Mouse (Mus musculus): ENCODE measurements at regions not wholly inside any gene's neighbourhood (a gene's known extent, or its start where the extent isn't known, plus 50 kb on each side); places are given as distances from the start of the nearest gene placed in this dataset.
A peak's percentile ranks its signal among the peaks of the same experiment; 100 is the strongest.

DNA sequence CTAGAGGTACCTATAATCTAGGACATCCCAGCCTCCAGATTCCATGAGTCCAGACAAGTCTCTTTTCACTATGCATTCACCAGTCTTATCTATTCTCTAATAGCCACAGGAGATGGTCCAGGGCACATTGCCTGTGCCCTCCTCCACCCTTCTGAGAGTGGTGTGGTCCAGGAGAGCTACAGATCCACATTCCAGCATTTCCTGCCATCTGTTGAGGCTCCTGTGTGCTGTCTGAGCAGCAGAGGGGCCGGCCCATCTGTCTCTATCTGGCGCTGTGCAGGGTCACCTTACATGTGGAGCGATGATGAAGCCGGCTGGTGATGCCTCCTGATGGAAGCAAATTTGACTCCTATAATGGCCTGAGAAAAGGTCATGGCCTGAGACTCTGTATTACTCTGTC is 263.9 kb upstream of the Rpl38 start:
- TF ChIP-seq CTCF (conservative IDR thresholded peaks at IDR 0.05; ENCODE audit: insufficient read depth, insufficient read length, low read depth, low read length) (no peak), POLR2A (IDR thresholded peaks at IDR 0.05; ENCODE audit: low read depth, low read length) (no peak)
- no peak for DNase-seq
- Histone ChIP-seq H3K4me3 (ENCODE audit: insufficient read depth, low read depth, low read length) (no peak overlapping the region), H3K27ac (ENCODE audit: insufficient read depth, low read depth, low read length) (no peak overlapping the region), H3K4me1 (ENCODE audit: control insufficient read depth, insufficient read depth, low read length) (no peaks in the 10 kb centered on the region), H3K36me3 (ENCODE audit: control insufficient read depth, insufficient read depth, low read length) (no peaks in the 10 kb centered on the region), H3K27me3 (replicated peaks; ENCODE audit: control insufficient read depth, insufficient read depth, low read length) (no peaks in the 10 kb centered on the region; the same call in 1 of the 2 replicates)
- WGBS = 33% methylated on average over 4 of the region's 4 CpGs

DNA sequence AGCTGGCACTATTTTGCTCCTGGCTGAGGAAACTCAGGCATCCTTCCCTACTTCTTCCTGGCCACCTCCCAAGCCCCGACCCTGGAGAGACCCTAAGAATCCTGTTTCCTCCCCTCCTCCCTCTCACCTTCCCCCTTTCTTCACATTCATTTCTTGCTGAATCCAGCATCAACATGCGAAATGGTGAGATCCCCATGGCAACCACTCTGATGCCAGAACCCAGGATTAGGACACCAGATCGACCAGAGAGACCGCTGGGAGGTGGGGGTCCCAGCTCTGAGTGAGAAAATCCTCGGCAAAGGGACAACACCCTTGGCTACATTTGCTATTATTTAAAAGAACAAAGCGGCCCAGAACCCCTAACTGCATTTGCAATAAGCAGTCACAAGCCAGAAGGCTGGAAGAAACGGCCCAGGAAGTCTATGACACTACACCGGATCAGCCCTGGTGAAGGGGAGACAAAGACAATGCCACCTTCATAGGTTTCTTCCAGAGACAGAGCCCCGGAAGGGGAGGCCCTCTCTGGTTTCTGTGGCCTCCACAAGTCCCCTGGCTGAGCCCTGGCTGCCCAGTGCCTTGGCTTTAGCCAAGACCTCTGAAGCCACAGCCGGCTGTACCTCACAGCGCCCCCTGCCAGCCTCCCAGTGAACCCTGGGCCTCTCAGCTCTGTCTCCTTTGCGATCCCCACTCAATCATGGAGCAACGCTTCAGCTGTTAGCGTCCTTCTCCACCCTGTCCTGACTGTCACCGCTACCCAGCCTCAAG is 265.6 kb upstream of the Rpl38 start:
- Histone ChIP-seq H3K27me3 (replicated peaks; ENCODE audit: control insufficient read depth, insufficient read depth, low read length) (no peaks in the 10 kb centered on the region), H3K4me1 (ENCODE audit: control insufficient read depth, insufficient read depth, low read length) (no peaks in the 10 kb centered on the region), H3K4me3 (ENCODE audit: insufficient read depth, low read depth, low read length) (no peak overlapping the region), H3K36me3 (ENCODE audit: control insufficient read depth, insufficient read depth, low read length) (no peaks in the 10 kb centered on the region), H3K27ac (ENCODE audit: insufficient read depth, low read depth, low read length) (no peak overlapping the region)
- TF ChIP-seq POLR2A (IDR thresholded peaks at IDR 0.05; ENCODE audit: low read depth, low read length) (no peak), CTCF (conservative IDR thresholded peaks at IDR 0.05; ENCODE audit: insufficient read depth, insufficient read length, low read depth, low read length) (no peak)
- 56% methylated on average over 15 of the region's 15 CpGs for WGBS
- no peak for DNase-seq

DNA sequence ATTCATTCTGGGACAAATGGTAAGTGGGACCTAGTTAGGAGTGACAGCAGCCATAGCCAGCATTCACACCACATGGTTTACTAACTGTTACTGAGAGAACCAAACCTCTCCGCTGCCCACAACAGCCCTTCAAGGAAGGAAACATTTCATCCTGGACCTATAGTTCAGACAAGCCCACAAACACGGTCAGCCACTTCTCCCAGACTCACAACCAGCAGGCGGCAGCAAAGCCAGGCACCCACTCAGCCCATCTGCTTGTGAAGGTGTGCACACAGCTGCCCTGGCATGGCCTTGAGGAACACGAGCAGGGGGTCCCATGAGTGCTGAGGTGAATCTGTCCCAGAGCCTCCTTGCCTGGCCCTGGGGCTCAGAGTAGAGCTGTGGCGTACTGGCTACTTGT is 267.6 kb upstream of the Rpl38 start:
- DNase-seq = no peak
- no peaks in the 10 kb centered on the region for H3K27me3 ChIP-seq (replicated peaks; ENCODE audit: control insufficient read depth, insufficient read depth, low read length)
- H3K27ac ChIP-seq (ENCODE audit: insufficient read depth, low read depth, low read length) = no peak overlapping the region
- no peaks in the 10 kb centered on the region for H3K4me1 ChIP-seq (ENCODE audit: control insufficient read depth, insufficient read depth, low read length)
- no peaks in the 10 kb centered on the region for H3K36me3 ChIP-seq (ENCODE audit: control insufficient read depth, insufficient read depth, low read length)
- no peak overlapping the region for H3K4me3 ChIP-seq (ENCODE audit: insufficient read depth, low read depth, low read length)
- WGBS = 56% methylated on average over 5 of the region's 5 CpGs
- TF ChIP-seq POLR2A (IDR thresholded peaks at IDR 0.05; ENCODE audit: low read depth, low read length) = no peak
- no peak; the same call in 1 of the 2 replicates for TF ChIP-seq CTCF (conservative IDR thresholded peaks at IDR 0.05; ENCODE audit: insufficient read depth, insufficient read length, low read depth, low read length)

DNA sequence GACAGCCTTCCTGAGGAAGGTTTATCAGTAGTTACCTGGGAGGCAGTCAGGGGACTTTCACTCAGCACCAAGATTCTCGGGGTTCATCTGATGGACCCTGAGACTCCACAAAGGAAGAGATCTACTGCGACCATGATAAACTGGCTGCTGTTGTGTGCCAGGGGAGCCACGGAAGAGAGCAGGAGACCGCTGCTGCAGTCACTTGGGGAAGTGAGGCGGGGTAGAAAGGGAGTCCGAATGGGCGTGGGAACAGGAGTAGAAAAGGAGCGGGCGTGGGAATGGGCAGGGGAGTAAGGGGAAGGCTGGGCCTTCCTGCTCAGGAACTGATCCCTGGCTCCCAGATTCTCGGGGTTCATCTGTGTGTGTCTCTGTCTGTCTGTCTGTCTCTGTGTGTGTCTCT is 276.2 kb upstream of the Rpl38 start:
- Histone ChIP-seq H3K36me3 (ENCODE audit: control insufficient read depth, insufficient read depth, low read length) (no peaks in the 10 kb centered on the region), H3K27ac (ENCODE audit: insufficient read depth, low read depth, low read length) (no peak overlapping the region), H3K27me3 (replicated peaks; ENCODE audit: control insufficient read depth, insufficient read depth, low read length) (no peaks in the 10 kb centered on the region), H3K4me3 (ENCODE audit: insufficient read depth, low read depth, low read length) (no peak overlapping the region), H3K4me1 (ENCODE audit: control insufficient read depth, insufficient read depth, low read length) (no peaks in the 10 kb centered on the region)
- TF ChIP-seq CTCF (conservative IDR thresholded peaks at IDR 0.05; ENCODE audit: insufficient read depth, insufficient read length, low read depth, low read length) = no peak
- no peak for TF ChIP-seq POLR2A (IDR thresholded peaks at IDR 0.05; ENCODE audit: low read depth, low read length)
- 64% methylated on average over 10 of the region's 10 CpGs for WGBS
- no peak for DNase-seq

DNA sequence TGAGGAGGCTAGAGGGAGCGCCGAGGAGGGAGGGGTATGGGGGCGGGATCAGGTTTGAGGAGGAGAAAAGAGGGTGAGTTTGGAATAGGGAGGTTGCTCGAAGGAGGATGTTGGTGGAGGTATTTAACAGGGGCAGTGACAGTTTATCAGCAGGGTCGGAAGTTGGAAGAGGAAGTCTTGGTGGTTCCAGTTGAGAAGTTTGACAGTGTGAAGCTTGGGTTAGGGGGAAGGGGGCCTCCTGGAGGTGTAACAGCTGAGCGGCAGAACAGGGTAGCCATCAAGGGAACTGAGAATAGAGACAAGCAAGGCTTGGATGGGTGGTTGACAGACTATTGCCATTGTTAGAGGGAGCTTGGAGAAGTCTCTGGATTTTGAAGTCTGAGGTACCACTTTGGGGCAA is 276.8 kb upstream of the Rpl38 start:
- WGBS = 44% methylated on average over 6 of the region's 6 CpGs
- TF ChIP-seq CTCF (conservative IDR thresholded peaks at IDR 0.05; ENCODE audit: insufficient read depth, insufficient read length, low read depth, low read length) (no peak), POLR2A (IDR thresholded peaks at IDR 0.05; ENCODE audit: low read depth, low read length) (no peak)
- DNase-seq = no peak

DNA sequence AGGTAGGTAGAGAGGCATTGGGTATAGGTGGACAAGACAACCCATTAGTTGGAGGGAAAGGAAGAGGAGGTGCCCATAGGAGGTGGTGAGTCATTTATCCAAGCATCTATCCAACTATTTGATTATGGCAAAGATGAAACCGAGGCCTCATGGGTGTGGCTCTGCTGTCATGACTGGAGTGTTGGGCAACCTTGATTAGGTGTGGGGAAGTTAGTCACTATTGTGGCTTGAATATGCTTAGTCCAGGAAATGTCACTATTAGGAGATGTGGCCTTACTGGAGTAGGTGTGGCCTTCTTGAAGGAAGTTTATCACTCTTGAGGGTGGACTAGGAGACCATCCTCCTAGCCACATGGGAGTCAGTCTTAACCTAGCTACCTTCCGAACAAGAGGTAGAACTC is 281.2 kb upstream of the Rpl38 start:
- no peak for TF ChIP-seq CTCF (conservative IDR thresholded peaks at IDR 0.05; ENCODE audit: insufficient read depth, insufficient read length, low read depth, low read length)
- TF ChIP-seq POLR2A (IDR thresholded peaks at IDR 0.05; ENCODE audit: low read depth, low read length) = no peak
- no peak overlapping the region for H3K4me3 ChIP-seq (ENCODE audit: insufficient read depth, low read depth, low read length)
- H3K36me3 ChIP-seq (ENCODE audit: control insufficient read depth, insufficient read depth, low read length) = no peaks in the 10 kb centered on the region
- no peaks in the 10 kb centered on the region for H3K4me1 ChIP-seq (ENCODE audit: control insufficient read depth, insufficient read depth, low read length)
- WGBS = 93% methylated on average over 2 of the region's 2 CpGs
- DNase-seq = no peak
- no peak overlapping the region for H3K27ac ChIP-seq (ENCODE audit: insufficient read depth, low read depth, low read length)
- H3K27me3 ChIP-seq (replicated peaks; ENCODE audit: control insufficient read depth, insufficient read depth, low read length) = no peaks in the 10 kb centered on the region

More for the DNA sequence above, 276.8 kb upstream of the Rpl38 start:
- Histone ChIP-seq H3K27ac (ENCODE audit: insufficient read depth, low read depth, low read length) (no peak overlapping the region), H3K36me3 (ENCODE audit: control insufficient read depth, insufficient read depth, low read length) (no peaks in the 10 kb centered on the region), H3K27me3 (replicated peaks; ENCODE audit: control insufficient read depth, insufficient read depth, low read length) (no peaks in the 10 kb centered on the region), H3K4me1 (ENCODE audit: control insufficient read depth, insufficient read depth, low read length) (no peaks in the 10 kb centered on the region), H3K4me3 (ENCODE audit: insufficient read depth, low read depth, low read length) (no peak overlapping the region)

DNA sequence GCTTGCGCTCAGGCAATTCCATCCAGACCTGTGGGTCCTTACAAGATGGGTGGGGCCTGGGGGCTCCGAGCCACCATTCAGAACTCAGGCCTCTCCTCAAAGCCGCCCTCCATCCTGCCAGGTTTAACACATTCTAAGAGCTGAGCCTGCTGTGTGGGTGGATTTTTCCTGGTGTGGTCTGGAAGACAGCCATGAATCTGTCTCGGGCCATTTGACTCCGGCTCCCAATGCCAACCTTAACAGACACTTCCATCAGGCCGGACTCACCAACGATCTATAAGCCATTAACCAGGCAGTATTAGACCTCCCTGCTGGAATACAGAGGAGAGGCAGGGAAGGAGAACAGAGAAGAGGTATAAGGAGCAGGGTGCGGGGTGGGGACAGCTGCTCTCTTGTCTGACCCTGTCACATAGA is 288.9 kb upstream of the Rpl38 start:
- no peaks in the 10 kb centered on the region for H3K36me3 ChIP-seq (ENCODE audit: control insufficient read depth, insufficient read depth, low read length)
- peak; percentile 54 for DNase-seq
- H3K4me3 ChIP-seq (ENCODE audit: insufficient read depth, low read depth, low read length) = no peak overlapping the region
- TF ChIP-seq CTCF (conservative IDR thresholded peaks at IDR 0.05; ENCODE audit: insufficient read depth, insufficient read length, low read depth, low read length) (no peak), POLR2A (IDR thresholded peaks at IDR 0.05; ENCODE audit: low read depth, low read length) (no peak)
- no peaks in the 10 kb centered on the region for H3K4me1 ChIP-seq (ENCODE audit: control insufficient read depth, insufficient read depth, low read length)
- WGBS = 24% methylated on average over 8 of the region's 8 CpGs
- no peak overlapping the region for H3K27ac ChIP-seq (ENCODE audit: insufficient read depth, low read depth, low read length)
- H3K27me3 ChIP-seq (replicated peaks; ENCODE audit: control insufficient read depth, insufficient read depth, low read length) = no peaks in the 10 kb centered on the region

Measured in kidney, adult 2 months (tissue).